Mouse (Mus musculus): Measurements from ENCODE around the gene Dcaf10. TPM values are rescaled to one million over a fixed set of nuclear protein-coding genes. Genes with fewer than 3 reads are reported as not detected.

Dcaf10 gene
- polyA plus RNA-seq, 1 experiment from 2014 or later: 8.7 TPM

- H3K9ac ChIP-seq (replicated peaks): no peak overlapping the region
- no peak overlapping the region for H3K4me3 ChIP-seq (replicated peaks)
- H3K9me3 ChIP-seq: no peaks in the 10 kb centered on the region
- ATAC-seq: no peak
- peaks cover 22% of the 10 kb centered on the region for H3K4me1 ChIP-seq (replicated peaks)
- H3K4me2 ChIP-seq (replicated peaks): no peak overlapping the region
- 88% methylated on average over 8 of the region's 8 CpGs for WGBS
- no peak overlapping the region for H3K27ac ChIP-seq
- peaks cover 24% of the 10 kb centered on the region for H3K27me3 ChIP-seq
- H3K36me3 ChIP-seq: no peaks in the 10 kb centered on the region
Measured at GRCm38 (mm10) chr4:45411181-45411790, 69.4 kb downstream of the Dcaf10 start.

GRCm38 (mm10) chr4:45412433-45413192 is 70.7 kb downstream of the Dcaf10 start:
- Histone ChIP-seq H3K36me3 (no peaks in the 10 kb centered on the region), H3K27me3 (peaks cover 27% of the 10 kb centered on the region), H3K4me3 (replicated peaks) (no peak overlapping the region), H3K4me1 (replicated peaks) (peaks cover 9% of the 10 kb centered on the region), H3K4me2 (replicated peaks) (no peak overlapping the region), H3K27ac (no peak overlapping the region), H3K9me3 (no peaks in the 10 kb centered on the region), H3K9ac (replicated peaks) (no peak overlapping the region)
- WGBS: 73% methylated on average over 16 of the region's 16 CpGs
- no peak for ATAC-seq

DNA sequence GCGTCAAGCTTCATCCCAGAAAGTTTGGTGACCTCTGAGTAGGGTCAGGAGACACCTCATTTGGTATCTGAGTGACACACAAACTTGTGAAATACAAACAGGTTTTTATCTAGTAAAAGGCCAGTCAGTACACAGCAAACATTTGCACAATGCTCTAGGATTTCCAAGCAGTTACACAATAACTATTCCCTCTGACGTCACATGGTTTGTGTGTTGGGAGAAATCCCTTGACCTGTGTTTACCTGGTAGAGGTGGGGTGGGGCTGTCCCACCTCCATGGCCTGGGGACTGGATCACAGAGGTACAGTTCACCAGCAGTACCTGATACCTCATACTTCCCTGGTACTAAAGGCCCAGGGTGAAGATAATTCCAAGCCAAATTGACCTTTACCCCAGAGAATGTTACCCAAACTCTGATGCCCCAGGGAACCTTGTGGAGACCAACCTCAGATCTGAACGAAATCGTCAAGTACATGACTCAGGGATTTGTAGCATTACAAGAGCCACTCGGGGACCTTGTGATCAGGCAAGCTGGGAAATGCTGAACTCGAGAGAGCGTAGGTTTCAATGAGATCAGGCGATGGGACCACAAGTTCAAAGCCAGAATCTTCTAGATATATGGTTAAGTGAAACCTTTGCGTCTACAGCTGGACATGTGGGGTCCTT is 71.9 kb downstream of the Dcaf10 start:
- H3K4me3 ChIP-seq (replicated peaks): no peak overlapping the region
- H3K27me3 ChIP-seq: peaks cover 27% of the 10 kb centered on the region
- no peak for ATAC-seq
- no peak overlapping the region for H3K27ac ChIP-seq
- no peaks in the 10 kb centered on the region for H3K36me3 ChIP-seq
- no peaks in the 10 kb centered on the region for H3K9me3 ChIP-seq
- H3K9ac ChIP-seq (replicated peaks): no peak overlapping the region
- 83% methylated on average over 9 of the region's 9 CpGs for WGBS
- H3K4me1 ChIP-seq (replicated peaks): peaks cover 11% of the 10 kb centered on the region
- no peak overlapping the region for H3K4me2 ChIP-seq (replicated peaks)

GRCm38 (mm10) chr4:45416314-45416713 is 74.4 kb downstream of the Dcaf10 start:
- Histone ChIP-seq H3K4me2 (replicated peaks) (no peak overlapping the region), H3K4me1 (replicated peaks) (peaks cover 21% of the 10 kb centered on the region), H3K4me3 (replicated peaks) (no peak overlapping the region), H3K36me3 (no peaks in the 10 kb centered on the region), H3K9me3 (no peaks in the 10 kb centered on the region), H3K27ac (no peak overlapping the region), H3K9ac (replicated peaks) (no peak overlapping the region), H3K27me3 (peaks cover 14% of the 10 kb centered on the region; the same call in 1 of the 2 replicates)
- 71% methylated on average over 7 of the region's 7 CpGs for WGBS
- no peak for ATAC-seq

DNA sequence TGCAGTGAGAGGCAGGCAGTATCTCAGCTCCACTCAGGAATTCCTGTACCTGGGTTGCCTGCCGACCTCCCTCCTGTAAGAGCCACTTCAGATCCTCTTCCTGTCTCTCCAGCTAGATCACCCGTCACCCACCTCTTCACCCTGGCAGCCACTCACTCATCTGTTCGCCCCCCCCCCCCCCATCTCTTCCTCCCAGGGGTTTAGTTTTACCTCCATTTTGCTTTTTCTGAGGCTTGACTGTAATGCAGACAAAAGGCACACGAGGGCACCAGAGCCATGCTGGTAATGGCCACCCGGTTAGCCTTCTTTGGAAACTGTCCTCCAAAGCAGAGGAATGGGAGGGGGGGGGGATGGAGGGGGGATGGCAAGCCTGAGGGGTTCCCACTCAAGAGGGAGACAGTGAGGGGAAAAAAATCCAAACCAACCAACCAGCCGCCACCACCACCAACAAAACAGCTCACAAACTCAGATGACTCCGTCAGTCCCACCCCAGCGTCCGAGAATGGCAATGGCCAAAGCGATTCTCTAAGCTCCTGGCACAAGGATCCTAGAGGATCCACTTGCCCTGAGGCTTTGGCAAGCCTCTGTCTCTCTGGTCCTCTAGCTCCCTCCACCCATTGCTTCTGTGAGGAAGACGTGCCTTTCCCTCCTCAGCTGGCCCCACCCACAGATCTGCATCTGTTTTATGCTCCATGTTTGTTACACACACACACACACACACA is 76.5 kb downstream of the Dcaf10 start:
- peak; percentile 59 for ATAC-seq
- Histone ChIP-seq H3K9ac (replicated peaks) (0 out of 2 replicates have a peak overlapping the region, but pooled peaks have one; percentile 19), H3K4me1 (replicated peaks) (peaks cover 30% of the 10 kb centered on the region), H3K4me2 (replicated peaks) (peak overlapping the region; percentile 23), H3K4me3 (replicated peaks) (no peak overlapping the region), H3K27me3 (peaks cover 10% of the 10 kb centered on the region; the same call in 1 of the 2 replicates), H3K36me3 (no peaks in the 10 kb centered on the region), H3K9me3 (no peaks in the 10 kb centered on the region), H3K27ac (no peak overlapping the region)
- 18% methylated on average over 10 of the region's 11 CpGs for WGBS

DNA sequence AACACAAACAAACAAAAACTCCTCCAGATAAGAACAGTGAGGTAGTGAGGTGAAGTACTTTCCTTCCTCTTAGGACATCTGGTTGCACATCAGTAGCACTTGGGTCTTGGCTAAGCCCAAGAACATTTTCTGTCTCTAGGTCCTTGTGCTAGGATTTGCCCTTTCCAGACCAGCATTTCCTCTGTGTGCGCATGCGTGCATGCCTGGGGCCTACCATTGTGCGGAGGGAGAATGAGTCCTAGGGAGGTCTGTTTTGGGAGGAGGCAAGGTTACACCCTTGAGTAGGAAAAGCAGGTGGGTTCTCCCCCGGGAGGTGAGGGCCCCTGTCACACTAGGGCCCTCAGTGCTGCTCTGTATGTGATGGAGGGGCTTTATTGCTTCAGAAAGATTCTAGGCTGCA is 77.2 kb downstream of the Dcaf10 start:
- no peaks in the 10 kb centered on the region for H3K36me3 ChIP-seq
- H3K9me3 ChIP-seq: no peaks in the 10 kb centered on the region
- WGBS: 80% methylated on average over 4 of the region's 4 CpGs
- H3K4me3 ChIP-seq (replicated peaks): no peak overlapping the region
- no peak overlapping the region for H3K9ac ChIP-seq (replicated peaks)
- peaks cover 10% of the 10 kb centered on the region; the same call in 1 of the 2 replicates for H3K27me3 ChIP-seq
- peak; percentile 25; the same call in 1 of the 2 replicates for ATAC-seq
- no peak overlapping the region for H3K4me2 ChIP-seq (replicated peaks)
- no peak overlapping the region for H3K27ac ChIP-seq
- peaks cover 37% of the 10 kb centered on the region for H3K4me1 ChIP-seq (replicated peaks)

- peaks cover 11% of the 10 kb centered on the region; the same call in 1 of the 2 replicates for H3K27me3 ChIP-seq
- H3K4me2 ChIP-seq (replicated peaks): no peak overlapping the region
- no peaks in the 10 kb centered on the region for H3K9me3 ChIP-seq
- no peak for ATAC-seq
- H3K4me3 ChIP-seq (replicated peaks): no peak overlapping the region
- WGBS: 27% methylated on average over 3 of the region's 3 CpGs
- peak overlapping the region; percentile 44 for H3K27ac ChIP-seq
- H3K4me1 ChIP-seq (replicated peaks): peaks cover 38% of the 10 kb centered on the region
- peak overlapping the region; percentile 39; the same call in 1 of the 2 replicates for H3K9ac ChIP-seq (replicated peaks)
- no peaks in the 10 kb centered on the region for H3K36me3 ChIP-seq
Measured at GRCm38 (mm10) chr4:45420733-45421132, 78.8 kb downstream of the Dcaf10 start.

DNA sequence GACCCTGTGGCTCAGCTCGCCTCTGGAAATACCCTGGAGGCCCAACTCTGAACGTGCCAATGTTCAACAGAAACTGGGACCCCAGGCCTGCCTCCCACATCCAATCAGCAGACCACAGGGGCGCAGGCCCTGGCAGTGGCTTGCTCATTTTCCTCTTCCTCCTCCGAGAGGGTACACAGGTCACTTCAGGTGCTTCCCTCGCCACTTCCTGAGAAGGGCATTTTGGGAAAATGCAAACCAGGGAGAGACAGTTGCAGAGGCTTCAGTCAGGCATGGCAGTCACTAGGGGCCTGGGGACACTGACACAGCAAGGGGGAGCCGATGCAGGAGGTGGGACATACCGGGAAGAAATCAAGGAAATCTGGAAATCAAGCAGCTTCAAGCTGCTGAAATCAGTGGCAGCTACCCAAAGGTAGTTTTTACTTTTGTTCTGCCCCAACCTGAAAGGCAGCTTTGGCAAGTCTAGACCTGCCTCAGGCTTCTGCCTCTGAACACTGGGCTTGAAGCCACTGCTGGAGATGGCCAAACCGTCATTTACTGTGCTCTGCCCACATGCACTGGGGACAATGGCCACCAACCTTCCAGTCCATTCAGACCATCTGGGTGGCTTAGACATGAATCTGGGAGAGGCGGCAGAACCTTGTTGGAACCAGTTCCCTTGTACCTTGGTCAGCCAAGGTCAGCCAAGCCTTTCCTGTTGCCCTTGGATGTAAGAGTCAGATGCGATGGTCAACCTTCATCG is 79.8 kb downstream of the Dcaf10 start:
- H3K9me3 ChIP-seq: no peaks in the 10 kb centered on the region
- no peak for ATAC-seq
- peaks cover 43% of the 10 kb centered on the region for H3K4me1 ChIP-seq (replicated peaks)
- H3K9ac ChIP-seq (replicated peaks): no peak overlapping the region
- no peak overlapping the region for H3K4me3 ChIP-seq (replicated peaks)
- H3K27ac ChIP-seq: peak overlapping the region; percentile 44
- H3K27me3 ChIP-seq: 0 out of 2 replicates have a peak, but pooled peaks cover 8% of the 10 kb centered on the region
- H3K36me3 ChIP-seq: no peaks in the 10 kb centered on the region
- WGBS: 75% methylated on average over 11 of the region's 11 CpGs
- no peak overlapping the region for H3K4me2 ChIP-seq (replicated peaks)

GRCm38 (mm10) chr4:45422640-45423039 is 80.7 kb downstream of the Dcaf10 start:
- 0 out of 2 replicates have a peak, but pooled peaks cover 8% of the 10 kb centered on the region for H3K27me3 ChIP-seq
- no peak overlapping the region for H3K9ac ChIP-seq (replicated peaks)
- H3K36me3 ChIP-seq: no peaks in the 10 kb centered on the region
- no peak overlapping the region for H3K27ac ChIP-seq
- no peak overlapping the region for H3K4me2 ChIP-seq (replicated peaks)
- no peak overlapping the region for H3K4me3 ChIP-seq (replicated peaks)
- H3K4me1 ChIP-seq (replicated peaks): peaks cover 53% of the 10 kb centered on the region
- ATAC-seq: no peak
- no peaks in the 10 kb centered on the region for H3K9me3 ChIP-seq
- WGBS: 87% methylated on average over 10 of the region's 10 CpGs

DNA sequence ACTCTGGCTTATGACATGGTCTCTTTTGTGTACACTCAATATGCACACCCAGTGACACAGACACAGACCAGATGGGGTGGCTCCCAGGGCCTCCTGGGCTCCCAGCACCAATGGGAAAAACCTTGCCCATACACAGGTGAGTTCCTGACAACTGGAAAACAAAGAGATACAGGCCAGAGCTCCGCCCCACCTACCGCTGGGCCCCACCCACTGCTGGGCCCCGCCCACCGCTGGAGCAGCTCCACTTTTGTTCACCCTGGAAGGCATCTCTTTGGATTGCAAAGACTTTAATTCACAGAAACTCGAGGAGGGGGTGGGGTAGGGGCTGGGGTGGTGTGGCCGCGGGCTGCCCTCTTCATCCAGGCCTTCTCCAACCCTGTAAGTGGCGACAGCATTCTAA is 81.5 kb downstream of the Dcaf10 start:
- Histone ChIP-seq H3K27ac (peak overlapping the region; percentile 17; the same call in 1 of the 2 replicates), H3K4me1 (replicated peaks) (peaks cover 60% of the 10 kb centered on the region), H3K9me3 (no peaks in the 10 kb centered on the region), H3K36me3 (no peaks in the 10 kb centered on the region), H3K4me2 (replicated peaks) (no peak overlapping the region), H3K9ac (replicated peaks) (no peak overlapping the region), H3K27me3 (0 out of 2 replicates have a peak, but pooled peaks cover 8% of the 10 kb centered on the region), H3K4me3 (replicated peaks) (no peak overlapping the region)
- no peak for ATAC-seq
- 18% methylated on average over 8 of the region's 8 CpGs for WGBS

Data from midbrain, embryonic 13.5 days (tissue).